Mouse (Mus musculus) urinary bladder, adult 2 months (tissue): Measurements from ENCODE around the gene Npffr2. TPM values are rescaled to one million over a fixed set of nuclear protein-coding genes. Genes with fewer than 3 reads are reported as not detected.
"Not testable (repeated sequence)": the region's sequence is repeated elsewhere in the genome, so short reads cannot be mapped to it uniquely, and the experiment has no call there.

Experiments used
- DNase-seq: peaks from one replicate; pipeline ENCODE4 v3.0.0; 2022; ENCODE audit warnings: low spot score
- polyA plus RNA-seq: library from polyadenylated mRNA; depleted of rRNA; stranded (reverse); fragments of >200 nt; gene quantifications from 2 replicates; pipeline ENCODE4 v1.2.3, GENCODE M21; 2012; rRNA removed

Gene Npffr2
- polyA plus RNA-seq: not detected in 2 replicates

DNA sequence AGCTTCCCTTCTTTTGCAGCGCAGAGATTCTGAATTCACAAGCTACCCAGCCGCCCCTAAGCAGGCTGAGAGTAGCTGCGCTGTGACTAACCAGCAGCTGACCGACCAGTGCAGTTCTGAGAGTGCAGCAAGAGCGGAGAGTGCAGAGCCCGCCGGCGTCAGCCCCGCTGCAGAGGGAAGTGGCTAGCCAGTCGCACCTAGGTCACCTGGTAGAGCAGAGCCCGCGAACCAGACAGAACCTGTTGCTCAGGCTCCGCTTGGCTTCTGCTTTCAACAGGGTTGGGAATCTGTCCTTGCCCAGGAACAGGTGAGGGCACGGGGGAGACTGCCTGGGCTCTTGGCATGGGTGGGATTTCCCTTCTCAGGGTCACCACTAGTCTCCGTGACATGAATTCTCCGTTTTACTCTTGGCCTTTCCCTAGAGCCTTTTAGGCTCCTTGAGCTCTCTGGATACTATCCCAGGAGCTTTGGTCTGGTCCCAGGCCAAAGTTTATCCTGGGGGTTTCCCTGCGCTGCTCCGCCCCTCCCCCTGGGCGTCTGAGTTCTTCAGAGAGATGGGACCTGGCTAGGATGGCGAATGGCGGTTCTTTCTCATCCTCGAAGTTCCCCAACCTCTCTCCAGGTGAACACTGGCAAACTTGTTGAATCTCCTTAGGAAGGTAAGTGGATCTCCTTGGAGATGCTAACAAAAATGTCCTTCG lies at the start of gene Npffr2:
Gene Npffr2, plus strand, starts transcription at position 552 of the 701 bp plus-strand sequence.
- peak; percentile 26 for DNase-seq

GRCm38 (mm10) chr5:89492560-89492959 lies 34.7 kb upstream of the Npffr2 start:
- no peak for DNase-seq

DNA sequence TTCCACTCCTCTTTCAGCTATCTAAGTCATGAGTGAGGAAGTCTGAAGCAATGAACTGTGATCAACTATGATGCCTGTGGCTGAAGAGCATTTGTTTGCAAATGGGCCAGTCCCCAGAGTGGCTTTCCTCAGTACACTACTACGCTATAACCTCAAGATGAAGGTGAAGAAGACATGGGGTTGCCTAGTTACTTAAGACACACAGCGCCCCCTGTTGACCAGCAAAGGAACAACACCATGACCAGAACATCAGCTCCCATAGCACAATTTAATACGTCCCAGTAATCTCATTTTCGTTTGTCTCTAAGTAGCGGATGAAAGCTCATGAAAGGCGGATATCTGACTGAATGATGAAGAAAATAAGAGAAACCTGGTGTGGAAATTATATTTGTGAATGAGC lies 27.0 kb upstream of the Npffr2 start:
- no peak for DNase-seq

DNA sequence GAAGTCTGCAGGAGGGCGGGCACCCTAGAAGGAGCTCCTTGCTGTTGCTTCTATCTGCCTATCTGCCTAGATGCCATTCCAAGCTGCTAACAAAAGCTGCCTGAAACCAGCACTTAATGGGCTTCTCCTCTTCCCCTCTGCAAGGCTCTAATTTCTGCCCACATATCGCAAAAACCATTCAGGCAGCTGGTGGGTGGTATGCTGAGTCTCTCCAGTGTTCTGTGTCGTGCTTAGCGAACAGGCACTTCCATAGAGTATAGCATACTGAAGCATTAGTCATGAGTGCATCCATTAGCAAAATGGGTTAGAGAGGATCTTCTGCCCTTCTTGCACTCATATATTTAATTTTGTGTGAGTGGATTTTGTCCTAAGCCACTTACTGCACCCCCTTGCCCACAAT lies 8.6 kb upstream of the Npffr2 start:
- no peak for DNase-seq

- no peak for DNase-seq
These were observed 949 bp upstream of the Npffr2 start for GRCm38 (mm10) chr5:89526181-89526778.

GRCm38 (mm10) chr5:89528951-89529350 lies 1.7 kb downstream of the Npffr2 start:
- DNase-seq: no peak

DNA sequence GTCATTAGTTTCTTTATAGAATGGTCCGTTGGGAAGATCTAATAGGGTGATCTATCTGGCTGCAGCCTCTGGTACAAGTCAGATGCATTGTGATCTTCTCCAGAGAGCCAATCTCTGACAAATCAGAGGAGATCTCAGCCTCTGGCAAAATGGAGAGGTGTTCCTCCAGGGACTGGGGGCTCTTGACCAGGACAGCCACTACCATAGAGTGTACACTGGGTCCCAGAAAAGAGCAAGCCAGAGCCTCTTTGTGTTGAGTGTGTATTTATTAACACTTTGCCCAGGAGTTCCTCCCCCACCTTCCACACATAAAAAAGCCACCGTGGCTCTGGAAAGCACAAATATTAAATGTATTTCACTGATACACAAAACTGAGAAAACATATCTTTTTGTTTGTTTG lies 2.2 kb downstream of the Npffr2 start:
- DNase-seq: no peak

GRCm38 (mm10) chr5:89536018-89536417 lies 8.8 kb downstream of the Npffr2 start:
- no peak for DNase-seq

DNA sequence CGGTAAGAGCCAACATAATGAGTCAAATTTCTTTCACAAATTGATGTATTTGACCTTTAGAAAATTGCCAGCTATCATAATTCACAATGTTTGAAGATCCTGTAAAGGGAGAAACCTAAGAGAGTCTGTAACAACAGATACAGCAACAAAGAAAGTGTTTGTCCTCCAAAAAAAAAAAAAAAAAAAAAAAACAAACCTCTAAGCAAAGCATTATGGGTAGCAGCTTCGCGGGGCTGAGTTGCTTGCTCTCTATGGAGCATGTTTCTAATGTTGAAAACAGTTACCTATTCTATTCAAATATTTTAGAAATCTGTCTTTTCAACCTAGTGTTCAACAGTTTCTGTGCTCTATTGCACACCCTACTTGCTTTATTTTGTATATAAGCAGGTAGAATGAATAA lies 15.2 kb downstream of the Npffr2 start:
- no peak for DNase-seq

DNA sequence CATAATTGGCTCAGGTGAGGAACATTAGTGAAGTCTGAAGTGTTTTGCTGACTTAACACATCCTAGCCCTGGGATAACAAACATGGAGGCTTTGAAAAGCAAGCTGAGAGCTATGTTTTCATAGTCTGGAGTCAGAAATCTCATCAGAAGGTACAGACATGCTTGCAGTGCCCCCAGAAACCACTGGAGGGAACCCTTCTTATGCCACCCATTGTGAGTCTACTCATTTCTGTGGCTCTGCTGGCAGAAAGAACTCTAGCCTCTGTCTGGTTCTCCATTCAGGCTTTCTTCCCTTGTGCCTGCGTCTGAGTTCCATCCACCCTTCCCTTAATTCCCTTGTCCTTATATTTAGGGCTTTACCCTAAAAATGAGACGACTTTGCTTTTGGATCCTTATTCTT lies 16.2 kb downstream of the Npffr2 start:
- peak; percentile 39 for DNase-seq

DNA sequence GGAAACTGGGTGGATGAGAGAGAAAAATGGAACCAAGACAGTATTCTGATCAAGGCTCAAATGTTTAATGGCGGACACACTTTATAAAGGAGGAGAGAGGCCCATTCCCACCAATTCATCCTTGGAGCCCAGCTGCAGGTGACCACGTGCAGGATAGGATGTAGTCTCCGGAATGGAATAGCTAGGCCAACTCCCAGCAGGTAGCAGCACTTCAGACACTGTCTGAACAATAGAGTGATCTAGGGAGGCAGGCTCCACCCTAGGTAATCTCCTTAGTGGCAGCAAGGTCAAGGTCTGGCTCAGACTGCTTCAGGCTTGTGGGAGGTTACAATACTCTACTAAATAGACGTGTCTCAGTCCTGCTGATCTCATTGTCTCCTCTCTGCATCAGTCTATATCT lies 31.9 kb downstream of the Npffr2 start:
- not testable (repeated sequence) for DNase-seq

DNA sequence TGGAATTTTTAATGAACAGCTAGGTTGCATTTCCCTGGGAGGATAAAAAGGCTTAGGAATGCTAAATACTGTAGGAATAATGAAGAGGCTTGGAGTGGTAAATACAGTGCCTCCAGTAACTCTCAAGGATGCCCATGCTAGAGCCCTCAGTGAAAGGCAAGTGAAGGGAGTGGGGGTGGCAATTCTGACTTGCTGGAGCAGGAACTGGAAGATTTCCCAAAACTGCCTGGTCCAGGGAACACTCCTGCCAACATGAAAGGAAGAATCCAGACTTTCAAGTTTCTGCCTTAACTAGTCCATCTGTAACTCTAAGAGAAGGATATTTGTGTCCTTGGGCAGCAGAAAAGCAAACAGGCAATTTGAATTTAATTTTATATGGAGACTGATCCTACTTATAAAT lies 34.2 kb downstream of the Npffr2 start:
- DNase-seq: no peak

- no peak for DNase-seq
These were observed 51.4 kb downstream of the Npffr2 start for GRCm38 (mm10) chr5:89578678-89579077.

- no peak for DNase-seq
These were observed 52.0 kb downstream of the Npffr2 start for GRCm38 (mm10) chr5:89579181-89579580.

GRCm38 (mm10) chr5:89581143-89581542 lies 53.9 kb downstream of the Npffr2 start:
- DNase-seq: no peak

DNA sequence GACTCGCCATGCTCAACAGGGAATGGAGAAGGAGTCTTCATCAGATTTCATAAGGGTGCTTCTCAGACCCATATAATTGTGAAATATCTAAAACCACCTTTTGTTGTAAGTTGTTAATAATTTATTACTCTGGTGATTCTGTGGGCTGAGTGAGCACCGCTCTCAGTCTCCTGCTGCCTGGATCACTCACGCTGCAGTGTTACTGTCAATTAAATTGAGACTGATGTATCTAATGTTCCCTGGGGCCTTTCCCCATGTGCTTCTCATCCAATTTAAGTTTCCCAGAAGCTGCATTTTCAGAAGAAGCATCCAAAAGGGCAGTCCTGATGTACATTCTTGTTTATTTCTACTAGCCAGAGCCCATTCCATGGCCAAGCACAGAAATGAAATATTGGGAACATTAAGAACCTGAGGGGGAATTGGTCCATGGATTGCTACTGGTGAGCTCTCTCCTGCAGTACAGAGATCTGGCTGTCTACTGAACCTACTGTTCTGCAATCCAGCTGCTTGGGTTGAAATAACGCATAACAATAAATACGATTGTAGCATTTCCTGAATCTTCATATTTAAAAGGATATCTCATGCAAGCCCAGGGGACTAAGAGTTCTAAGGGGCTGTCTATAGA lies 54.6 kb downstream of the Npffr2 start:
- DNase-seq: no peak

DNA sequence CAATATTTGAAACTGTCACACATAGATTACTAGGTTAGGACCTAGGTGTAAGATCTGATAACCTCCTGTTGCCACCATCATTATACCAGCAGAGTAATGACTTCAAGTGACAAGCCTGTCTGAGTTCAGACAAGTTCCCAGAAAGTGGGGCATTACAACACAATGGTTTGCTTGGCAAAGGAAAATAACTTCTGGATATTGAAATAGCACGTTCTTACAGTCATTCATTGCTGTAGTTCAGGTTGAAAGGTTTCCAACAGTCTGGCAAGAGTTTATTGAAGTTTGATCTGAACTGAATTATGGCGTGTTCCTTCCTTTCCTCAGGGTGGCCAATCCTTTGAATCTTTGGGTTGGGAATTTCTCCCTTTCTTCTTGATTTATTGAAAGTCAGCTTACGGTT lies 57.8 kb downstream of the Npffr2 start:
- DNase-seq: no peak

DNA sequence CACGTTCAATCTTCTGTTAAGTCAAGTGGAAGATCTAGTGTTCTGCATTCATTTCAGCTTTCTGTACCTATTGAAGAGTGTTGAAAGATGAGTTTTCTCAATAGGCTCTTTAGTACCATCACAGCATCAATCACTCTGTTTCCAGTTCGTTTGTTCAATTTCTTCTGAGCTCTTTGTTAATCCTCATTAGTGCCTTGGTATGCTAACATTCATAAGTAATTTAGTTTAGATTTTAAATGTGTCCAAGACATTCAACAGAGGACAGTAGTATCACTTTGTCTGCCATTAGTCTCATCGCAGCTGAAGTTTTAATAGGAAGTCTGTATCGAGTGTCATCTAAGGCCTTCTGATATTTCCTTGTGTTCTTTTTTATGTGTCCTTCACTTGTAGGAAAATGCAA lies 65.1 kb downstream of the Npffr2 start:
- no peak for DNase-seq

DNA sequence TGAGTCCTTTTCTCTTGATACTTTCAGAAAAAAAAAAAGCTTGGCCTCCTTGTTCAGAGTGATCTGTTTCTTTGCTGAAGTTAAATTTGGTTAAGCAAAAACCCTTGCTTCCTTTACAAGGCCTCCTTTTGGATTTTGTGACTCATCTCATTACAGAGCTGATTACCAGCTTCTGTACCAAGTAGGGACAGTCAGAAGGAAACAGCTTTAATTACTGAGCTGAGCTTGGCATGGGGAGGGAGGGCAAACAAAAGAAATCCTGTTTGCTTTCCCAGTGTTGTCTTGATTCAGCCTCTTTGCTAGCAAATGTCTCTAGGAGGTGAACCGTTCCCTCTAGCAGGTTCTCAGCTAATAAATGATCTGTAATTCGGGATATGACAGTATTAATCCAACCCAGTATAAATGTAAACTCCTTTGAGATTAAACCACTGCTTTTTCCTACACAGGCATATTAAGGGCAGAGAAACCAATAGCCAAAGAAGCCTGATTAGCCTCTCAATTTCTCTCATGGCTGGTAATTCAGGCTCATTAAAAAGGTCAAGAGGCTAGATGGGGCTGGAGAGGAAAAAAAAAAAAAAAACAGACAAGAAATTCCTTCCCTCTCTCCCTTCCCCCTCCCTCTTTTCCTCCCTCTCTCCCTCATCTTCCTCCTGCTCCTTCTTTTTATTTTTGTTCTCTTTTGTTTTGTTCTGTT lies 84.2 kb downstream of the Npffr2 start:
- DNase-seq: no peak

DNA sequence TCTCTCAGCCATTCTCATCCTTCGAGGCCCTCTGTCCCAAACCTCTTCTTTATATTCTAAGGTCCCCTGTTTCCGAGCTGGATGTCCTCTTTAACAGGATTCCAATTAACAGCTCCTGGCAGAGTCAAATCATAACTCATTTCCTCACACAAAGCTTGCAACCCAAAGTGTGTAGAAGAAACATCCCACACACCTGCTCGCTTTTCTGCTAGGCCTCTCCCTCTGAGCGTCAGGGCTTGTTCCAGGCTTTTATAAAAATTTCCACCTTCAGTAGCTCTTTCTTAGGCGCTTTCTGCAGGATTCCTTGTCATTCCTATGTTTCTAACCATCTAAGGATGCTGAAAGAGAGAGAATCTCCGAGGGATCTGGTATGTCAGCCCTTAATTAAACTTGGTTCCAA lies 85.0 kb downstream of the Npffr2 start:
- no peak for DNase-seq

GRCm38 (mm10) chr5:89631599-89631998 lies 104.4 kb downstream of the Npffr2 start:
- no peak for DNase-seq
